Mouse (Mus musculus) CH12F3 (cell line): ENCODE results near the gene Gm20825.
"Not testable (repeated sequence)": the region's sequence is repeated elsewhere in the genome, so short reads cannot be mapped to it uniquely, and the experiment has no call there.

Source experiments
- in situ Hi-C: fragments of 300-500 bp; cut with MboI; formaldehyde crosslinking; loops from 2 replicates; pipeline ENCODE4 v1.14.3; 2020; ENCODE audit warnings: low sequenced_read_pairs

The Gm20825 gene

DNA sequence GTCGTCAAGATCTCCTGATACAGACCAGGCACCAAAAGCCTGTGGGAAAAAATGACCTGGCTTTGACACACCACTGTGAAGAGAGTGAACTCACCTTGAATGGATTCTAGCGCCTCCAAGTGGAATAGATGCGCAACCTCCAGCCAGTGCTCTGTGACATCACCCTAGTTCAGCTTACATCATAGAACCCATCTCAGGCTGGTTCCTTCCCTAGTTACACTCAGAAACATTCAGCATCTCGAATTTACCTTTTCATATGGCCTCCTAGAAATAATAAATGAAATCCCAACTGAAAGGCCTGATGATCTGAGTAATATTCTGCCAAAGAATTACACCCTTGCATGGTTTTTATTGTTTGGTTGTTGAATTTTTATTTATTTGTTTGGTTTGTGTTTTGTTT lies at the start of gene Gm20825:
TSS of gene Gm20825 (minus strand) at position 101 of the 400 bp plus-strand sequence.
- in situ Hi-C loops = not testable (repeated sequence)
